In the genomic region with DNA sequence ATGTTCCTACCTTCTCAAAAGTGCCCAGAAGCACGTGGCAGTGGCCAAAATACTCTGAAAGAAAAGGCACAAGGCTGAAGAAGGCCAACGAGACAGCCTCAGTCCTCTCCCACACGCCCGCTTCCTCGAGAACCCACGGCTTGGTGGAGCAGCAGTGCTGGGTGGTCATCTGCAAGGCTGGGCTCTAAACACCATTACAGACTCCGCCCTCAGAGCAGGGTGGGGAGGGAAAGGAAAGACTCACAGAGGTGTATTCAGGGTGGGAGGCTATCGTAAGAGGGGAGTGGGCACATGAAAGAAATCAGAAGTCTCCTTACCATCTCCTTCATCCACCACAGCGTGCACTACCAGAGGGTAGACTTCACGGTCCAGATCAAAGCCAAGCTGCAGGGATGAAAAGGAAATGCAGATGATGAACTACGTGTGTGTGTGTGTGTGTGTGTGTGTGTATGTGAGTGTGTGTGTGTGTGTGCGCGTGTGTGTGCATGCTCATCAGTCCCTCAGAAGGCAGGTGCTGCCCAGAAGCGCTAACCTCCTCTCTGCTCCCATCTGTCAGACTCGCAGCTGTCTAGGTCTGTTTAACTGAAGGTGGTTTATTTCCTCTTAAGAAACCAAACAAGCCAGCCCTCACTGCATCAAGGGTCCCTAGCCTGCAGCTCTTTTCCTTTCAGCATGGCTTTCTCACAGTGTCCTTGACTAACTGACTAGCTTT, we compare ENCODE assay signal across 15 mouse cellular contexts. TPM values are rescaled to one million over a fixed set of nuclear protein-coding genes. Genes with fewer than 3 reads are reported as not detected.
DNase-seq lines count a peak whose midpoint lies in the region; ATAC-seq and TF ChIP-seq lines count a peak whose summit lies in the region.
"Had no signal": no experiment of that assay in that cellular context is flagged by ENCODE, and none has a peak within 500 bp of the region (broad histone marks: within the 10 kb centered on the region; RNA-seq: fewer than 3 reads in every experiment).

No protein-coding gene starts in this region.

- H3K4me2 ChIP-seq in heart, embryonic 15.5 days = no peak overlapping the region
- H3K4me2 ChIP-seq: stomach, embryonic 15.5 days had no signal

- no peaks in the 10 kb centered on the region for H3K9me3 ChIP-seq in heart, embryonic 15.5 days (replicated peaks)
- peaks cover 6% of the 10 kb centered on the region for H3K9me3 ChIP-seq in megakaryocyte, embryonic 14.5 days
- H3K9me3 ChIP-seq: stomach, embryonic 15.5 days had no signal

- no peaks in the 10 kb centered on the region for H3K4me1 ChIP-seq in heart, embryonic 15.5 days (replicated peaks)
- H3K4me1 ChIP-seq in megakaryocyte, embryonic 14.5 days = no peaks in the 10 kb centered on the region
- H3K4me1 ChIP-seq: stomach, embryonic 15.5 days had no signal

- WGBS in heart, embryonic 15.5 days = 66% methylated on average over 15 of the region's 15 CpGs

- TF ChIP-seq POLR2A in brain, embryonic 14.5 days (IDR thresholded peaks at IDR 0.05; ENCODE audit: borderline replicate concordance, extremely low read depth, insufficient read depth, insufficient read length, poor library complexity, severe bottlenecking) = no peak

- H3K27me3 ChIP-seq in heart, embryonic 15.5 days = no peaks in the 10 kb centered on the region
- H3K27me3 ChIP-seq in megakaryocyte, embryonic 14.5 days (replicated peaks) = peaks cover 63% of the 10 kb centered on the region
- H3K27me3 ChIP-seq: stomach, embryonic 15.5 days had no signal

- peak overlapping the region; percentile 55; the same call in 1 of the 2 replicates for H3K27ac ChIP-seq in heart, embryonic 15.5 days
- H3K27ac ChIP-seq: left cerebral cortex, adult 2 months; stomach, embryonic 15.5 days had no signal

- no peak overlapping the region for H3K9ac ChIP-seq in heart, embryonic 15.5 days
- H3K9ac ChIP-seq: stomach, embryonic 15.5 days had no signal

- TF ChIP-seq CTCF in brain, embryonic 14.5 days (IDR thresholded peaks at IDR 0.05; ENCODE audit: borderline replicate concordance, extremely low read depth, insufficient read depth, insufficient read length) = no peak

- H3K36me3 ChIP-seq in heart, embryonic 15.5 days = peaks cover 4% of the 10 kb centered on the region; the same call in 1 of the 2 replicates
- H3K36me3 ChIP-seq in megakaryocyte, embryonic 14.5 days (replicated peaks; ENCODE audit: low read length) = peaks cover 5% of the 10 kb centered on the region

- H3K4me3 ChIP-seq in heart, embryonic 15.5 days = peak overlapping the region; percentile 2; the same call in 1 of the 2 replicates
- H3K4me3 ChIP-seq in megakaryocyte, embryonic 14.5 days (replicated peaks) = peak overlapping the region; percentile 44
- H3K4me3 ChIP-seq: left cerebral cortex, adult 2 months; stomach, embryonic 15.5 days had no signal

- intact Hi-C loops in heart, postnatal 36 days (cut with DNase I) = no loop called here

- no peak for DNase-seq in heart, postnatal 36 days
- DNase-seq in brain, embryonic 14.5 days (ENCODE audit: low read depth) = peak; percentile 52
- peak; percentile 77 for DNase-seq in thymus, postnatal 14 days
- no peak for DNase-seq in kidney, postnatal 10 days
- no peak for DNase-seq in embryo, embryonic 11 days
- DNase-seq: cerebellum, adult 11-12 months; lung, adult 2 months had no signal

- ATAC-seq in heart, embryonic 15.5 days (replicated peaks; ENCODE audit: insufficient number of reproducible peaks, insufficient read depth, low FRiP score, low read depth) = no peak
- ATAC-seq in megakaryocyte, adult 5-6 weeks (ENCODE audit: poor library complexity, severe bottlenecking) = no peak
- ATAC-seq: intestine, embryonic 16.5 days had no signal

RNA-seq across cellular contexts. Expression of a gene that starts 23.9 kb away (rescaled TPM):
- polyA plus RNA-seq in heart, embryonic 15.5 days (2015; fragmentation: Nextera tagmentation; extraction: Ambion mirVana) = 0.89 and 2.6 TPM in 2 replicates
- total RNA-seq in heart, postnatal 36 days (2021) = not detected
- 0.12 and 0.84 TPM in 2 replicates for polyA plus RNA-seq in megakaryocyte, embryonic 14.5 days (2012; ENCODE audit: insufficient read depth, low replicate concordance)
- total RNA-seq in megakaryocyte, adult 5-6 weeks (2015) = not detected in 2 replicates
- not detected in 2 replicates for total RNA-seq in megakaryocyte, adult 5-6 weeks (2017)
- 22.2 and 29.7 TPM in 2 replicates for polyA plus RNA-seq in brain, embryonic 14.5 days (2012; rRNA removed)
- total RNA-seq: common myeloid progenitor, adult 5-6 weeks; megakaryocyte progenitor cell, adult 5-6 weeks had no signal

RNA-seq across cellular contexts. Expression of a gene that starts 52.0 kb away (rescaled TPM):
- polyA plus RNA-seq in heart, embryonic 15.5 days (2015; fragmentation: Nextera tagmentation; extraction: Ambion mirVana) = 45.2 and 58.2 TPM in 2 replicates
- total RNA-seq in heart, postnatal 36 days (2021) = 10 to 100 TPM; 56.4 to 60.9 TPM
- 2.7 and 6.7 TPM in 2 replicates for polyA plus RNA-seq in megakaryocyte, embryonic 14.5 days (2012; ENCODE audit: insufficient read depth, low replicate concordance)
- 29.2 and 34.8 TPM in 2 replicates for total RNA-seq in megakaryocyte, adult 5-6 weeks (2015)
- 20.3 and 27.3 TPM in 2 replicates for total RNA-seq in megakaryocyte, adult 5-6 weeks (2017)
- 96.1 and 112 TPM in 2 replicates for polyA plus RNA-seq in brain, embryonic 14.5 days (2012; rRNA removed)

RNA-seq across cellular contexts. Expression of a gene that starts 53.8 kb away (rescaled TPM):
- 7.1 and 14.3 TPM in 2 replicates for polyA plus RNA-seq in heart, embryonic 15.5 days (2015; fragmentation: Nextera tagmentation; extraction: Ambion mirVana)
- 1 to 10 TPM; 5.8 to 6.1 TPM for total RNA-seq in heart, postnatal 36 days (2021)
- 1.2 and 1.8 TPM in 2 replicates for polyA plus RNA-seq in megakaryocyte, embryonic 14.5 days (2012; ENCODE audit: insufficient read depth, low replicate concordance)
- total RNA-seq in megakaryocyte, adult 5-6 weeks (2015) = 6.2 and 7.0 TPM in 2 replicates
- 5.7 and 7.1 TPM in 2 replicates for total RNA-seq in megakaryocyte, adult 5-6 weeks (2017)
- 59.5 and 97.3 TPM in 2 replicates for polyA plus RNA-seq in brain, embryonic 14.5 days (2012; rRNA removed)

Comparison
In these comparisons a context has a peak if more than half of its experiments do, and no peak if none do; other contexts are left out.
1. DNase-seq: peak in brain, embryonic 14.5 days (single experiment) and thymus, postnatal 14 days (single experiment); none in heart, postnatal 36 days (0 of 2), kidney, postnatal 10 days (single experiment) and embryo, embryonic 11 days (single experiment).